Mouse (Mus musculus): ENCODE data around the gene Bid. TPM values are rescaled to one million over a fixed set of nuclear protein-coding genes. Genes with fewer than 3 reads are reported as not detected.
"Not testable (repeated sequence)": the region's sequence is repeated elsewhere in the genome, so short reads cannot be mapped to it uniquely, and the experiment has no call there.

The Bid gene
- total RNA-seq, 2 experiments from 2014 or later: 2.7 to 3.2 TPM

DNA sequence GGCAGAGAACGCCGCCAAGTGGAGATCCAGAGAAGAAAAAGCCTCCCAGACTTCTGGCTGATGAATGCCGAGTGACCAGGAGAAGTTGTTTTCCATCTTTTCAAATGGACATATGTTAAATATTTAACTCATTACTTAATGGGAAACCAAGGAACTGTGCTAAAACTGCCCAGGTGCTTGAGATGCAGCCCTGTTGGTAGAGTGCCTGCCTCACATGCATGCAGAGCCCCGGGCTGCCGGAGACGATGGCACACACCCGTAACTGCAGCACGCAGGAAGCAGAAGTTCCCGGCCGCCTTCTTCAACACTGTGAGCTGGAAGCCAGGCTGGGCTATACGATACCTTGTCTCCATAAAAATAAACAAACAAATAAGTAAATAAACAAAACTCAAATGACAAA is 12.7 kb downstream of the Bid start:
- no peak for DNase-seq

DNA sequence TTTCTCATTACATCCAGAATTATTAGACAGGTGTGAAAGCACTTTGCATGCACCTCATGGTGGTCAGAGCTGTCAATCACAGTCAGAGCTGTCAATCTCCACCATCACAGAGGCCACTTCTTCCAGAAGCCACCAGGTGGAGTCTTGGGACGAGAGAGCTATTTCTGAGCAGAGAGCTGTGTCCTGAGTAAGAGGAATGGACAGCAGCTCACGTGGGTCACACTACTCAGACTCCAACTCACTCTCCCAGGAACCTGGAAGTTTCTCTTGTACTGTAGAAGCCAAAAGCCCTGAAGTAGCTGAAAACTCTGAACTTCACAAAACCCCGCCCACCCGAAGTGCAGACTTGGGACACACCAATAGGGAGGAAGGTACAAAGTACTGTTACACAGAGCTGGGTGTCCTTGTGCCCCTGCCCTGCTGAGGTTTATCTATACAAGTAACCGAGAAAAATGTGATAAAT is 13.2 kb downstream of the Bid start:
- DNase-seq: no peak

- DNase-seq: no peak
Observed at GRCm38 (mm10) chr6:120901776-120902645, 14.6 kb downstream of the Bid start.

- peak; percentile 27 for DNase-seq
Observed at GRCm38 (mm10) chr6:120898188-120898833, 18.3 kb downstream of the Bid start.

DNA sequence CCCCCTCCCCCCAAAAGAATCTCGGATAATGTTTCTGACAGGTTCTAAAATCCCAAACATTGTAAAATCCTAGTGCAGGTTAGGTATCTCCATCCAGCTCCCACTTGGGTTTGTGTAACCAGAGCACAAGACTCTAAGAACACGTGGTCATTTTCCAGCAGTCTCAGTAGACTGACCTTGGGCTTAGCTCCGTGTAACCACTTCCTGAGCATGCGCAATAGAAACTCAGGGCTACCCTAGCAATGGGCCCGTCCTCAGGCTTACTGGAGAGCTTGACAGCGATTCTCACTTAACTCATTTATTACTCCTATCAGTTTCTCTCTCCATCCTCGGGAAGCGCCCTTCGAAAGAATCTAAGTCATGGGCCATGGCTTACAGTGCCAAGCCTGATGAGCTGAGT is 22.1 kb downstream of the Bid start:
- no peak for DNase-seq

GRCm38 (mm10) chr6:120894089-120894488 is 22.6 kb downstream of the Bid start:
- no peak for DNase-seq

DNA sequence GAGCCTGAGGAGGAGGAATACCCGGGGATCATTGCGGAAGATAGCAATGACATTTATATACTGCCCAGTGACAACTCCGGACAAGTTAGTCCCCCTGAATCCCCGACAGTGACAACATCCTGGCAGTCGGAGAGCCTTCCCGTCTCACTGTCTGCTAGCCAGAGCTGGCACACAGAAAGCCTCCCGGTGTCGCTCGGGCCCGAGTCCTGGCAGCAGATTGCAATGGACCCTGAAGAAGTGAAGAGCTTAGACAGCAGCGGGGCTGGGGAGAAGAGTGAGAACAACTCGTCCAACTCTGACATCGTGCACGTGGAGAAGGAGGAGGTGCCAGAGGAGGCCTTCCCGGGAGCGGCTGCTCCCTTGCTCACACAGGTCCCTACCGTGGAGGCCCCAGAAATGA is 30.0 kb downstream of the Bid start:
- DNase-seq: no peak

DNA sequence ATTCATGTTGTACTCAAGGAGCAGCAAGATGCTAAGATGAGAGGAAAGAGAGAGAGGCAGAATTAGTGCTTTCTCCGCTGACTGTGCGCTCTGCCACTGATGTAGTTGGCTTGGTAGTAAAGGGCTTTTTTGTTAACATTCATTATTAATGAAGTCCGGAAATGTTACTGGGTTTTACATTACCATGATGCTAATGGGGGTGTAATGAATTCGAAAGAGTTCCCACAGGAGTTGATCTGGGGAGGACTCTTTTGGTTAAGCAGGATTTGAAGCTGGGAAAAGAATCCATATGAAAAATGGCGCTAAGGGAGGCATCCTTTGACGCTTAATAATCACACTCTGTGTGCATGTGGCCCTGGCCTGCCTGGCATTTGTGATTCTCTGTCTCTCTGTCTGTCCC is 32.2 kb downstream of the Bid start:
- DNase-seq: no peak

DNA sequence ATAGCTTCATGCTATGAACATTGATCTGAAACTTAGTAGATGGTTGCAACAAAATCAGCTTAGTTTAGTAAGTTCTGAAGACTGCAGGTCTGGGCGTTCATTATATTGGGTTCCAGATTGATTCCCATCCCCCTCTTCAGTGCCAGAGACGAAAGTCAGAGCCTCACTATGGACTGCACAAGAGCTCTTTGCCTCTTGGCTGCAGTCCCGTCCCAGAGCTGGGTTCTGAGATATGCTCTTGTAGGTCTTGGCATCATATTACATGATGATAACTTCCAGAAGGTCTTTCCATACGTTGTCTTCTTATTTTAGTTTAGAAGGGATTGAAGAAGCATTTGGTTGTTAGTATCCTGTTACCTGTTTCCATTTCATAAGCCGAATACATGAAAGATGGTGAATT is 37.6 kb downstream of the Bid start:
- DNase-seq: no peak

DNA sequence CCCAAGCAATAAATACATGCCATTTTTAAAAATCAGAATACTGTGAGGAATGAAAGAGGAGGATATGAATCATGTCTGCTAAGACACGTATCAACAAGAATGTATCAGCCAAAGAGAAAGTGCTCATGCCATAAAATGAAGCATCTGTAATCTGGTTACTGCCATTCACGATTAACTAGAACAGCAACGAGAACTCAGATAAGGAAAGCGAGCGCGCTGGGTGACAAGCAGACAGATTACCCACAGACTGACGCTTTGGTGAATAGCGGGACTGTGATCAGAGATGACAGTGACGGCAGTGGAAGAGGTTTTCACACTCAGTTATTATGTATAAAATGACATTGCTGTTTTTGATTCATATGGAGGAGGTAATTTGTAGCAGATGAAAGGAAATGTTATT is 42.8 kb downstream of the Bid start:
- DNase-seq: no peak

DNA sequence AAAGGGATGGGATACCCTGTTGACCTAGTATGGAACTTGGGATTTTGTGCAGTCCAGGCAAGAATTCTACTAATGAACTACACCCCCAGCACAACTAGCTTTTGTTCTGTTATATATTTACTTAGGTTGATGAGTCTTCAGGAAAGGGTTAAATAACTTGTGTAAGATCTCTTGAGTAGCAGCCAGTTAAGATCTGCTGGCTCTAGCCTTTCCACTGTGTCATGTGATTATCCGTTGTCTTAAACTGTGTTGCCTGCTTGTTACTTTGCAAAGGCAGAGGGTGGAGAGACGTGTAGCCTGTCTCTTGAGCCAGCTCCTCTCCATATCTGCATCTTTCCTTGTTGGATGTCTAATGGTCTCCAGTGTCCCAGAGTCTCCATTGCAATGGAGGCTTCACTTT is 45.4 kb downstream of the Bid start:
- DNase-seq: no peak

- no peak for DNase-seq
Observed at GRCm38 (mm10) chr6:120868824-120869223, 47.8 kb downstream of the Bid start.

DNA sequence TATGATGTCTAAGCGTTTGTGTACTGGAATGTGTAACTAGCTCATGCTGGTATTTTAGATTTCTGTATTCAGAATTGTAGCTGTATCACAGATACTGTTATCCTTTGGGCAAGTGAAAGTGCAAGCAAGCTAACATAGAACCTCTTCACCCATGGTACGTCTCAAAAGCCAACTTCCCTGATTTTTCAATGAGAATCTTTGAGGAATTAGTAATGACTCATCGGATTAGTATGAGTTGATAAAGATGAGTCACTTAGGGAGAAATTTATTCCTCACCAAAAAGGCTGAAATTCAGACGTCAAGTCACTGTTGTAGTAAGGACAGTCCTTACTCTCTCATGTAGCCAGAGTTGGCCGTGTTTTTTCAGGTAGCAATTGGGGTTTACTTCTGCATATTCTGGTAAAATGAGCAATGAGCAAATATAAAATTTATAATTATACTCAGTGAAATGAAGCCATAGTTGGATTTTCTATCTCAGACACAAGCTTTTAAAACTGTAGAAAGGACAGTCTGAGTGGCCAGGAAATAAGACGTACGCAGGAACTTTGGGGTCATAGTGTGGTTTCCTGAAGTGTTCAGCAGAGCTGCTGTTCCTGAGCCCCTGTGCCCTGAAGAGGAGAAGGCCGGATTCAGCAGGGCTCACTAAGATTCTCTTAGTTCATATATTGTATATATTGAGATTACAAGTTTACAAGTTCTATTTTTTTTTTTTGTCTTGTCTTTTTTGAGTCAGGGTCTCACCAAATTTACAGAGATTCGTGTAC is 50.4 kb downstream of the Bid start:
- no peak for DNase-seq

DNA sequence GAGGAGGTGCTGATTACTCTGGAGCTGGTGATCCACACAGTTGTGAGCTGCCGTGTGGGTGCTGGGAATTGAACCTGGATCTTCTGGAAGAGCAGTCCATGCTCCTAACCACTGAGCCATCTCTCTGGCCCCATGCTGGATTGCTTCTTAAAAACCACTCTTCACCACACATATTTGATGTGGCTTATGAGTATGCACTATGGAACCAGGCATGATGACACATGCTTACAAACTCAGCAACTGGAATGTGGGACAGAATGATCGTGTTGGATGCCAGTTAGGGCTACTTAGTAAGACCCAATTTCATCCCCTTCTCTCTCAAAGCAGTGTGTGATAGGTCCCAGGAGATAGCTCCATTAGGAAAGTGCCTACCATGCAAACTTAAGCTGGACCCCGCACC is 56.6 kb downstream of the Bid start:
- DNase-seq: no peak

DNA sequence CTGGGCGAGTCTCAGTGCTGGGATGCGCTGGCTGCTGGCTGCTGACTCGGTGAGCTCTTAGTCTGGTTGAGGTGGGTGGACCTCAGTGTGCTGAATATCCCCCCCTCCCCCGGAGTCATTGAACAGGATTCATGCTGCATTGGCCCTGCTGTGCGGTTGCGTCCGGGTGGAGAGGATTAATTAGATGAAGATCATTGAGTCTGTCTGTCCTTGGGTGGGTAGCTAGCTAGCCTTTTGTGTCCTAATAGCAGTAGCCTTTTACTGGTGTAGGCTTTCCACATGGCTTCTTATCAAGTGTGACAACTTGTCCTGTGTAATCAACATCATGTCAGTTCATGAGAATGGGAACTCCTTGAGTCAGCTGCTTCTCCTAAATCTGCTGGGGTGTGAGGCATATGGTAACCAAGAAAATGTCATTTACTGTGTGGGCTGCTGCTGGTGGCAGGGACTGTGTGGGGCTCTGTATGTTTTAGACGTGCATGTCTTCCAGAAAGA is 58.4 kb downstream of the Bid start:
- DNase-seq: no peak

GRCm38 (mm10) chr6:120854413-120854812 is 62.2 kb downstream of the Bid start:
- DNase-seq: peak; percentile 15

DNA sequence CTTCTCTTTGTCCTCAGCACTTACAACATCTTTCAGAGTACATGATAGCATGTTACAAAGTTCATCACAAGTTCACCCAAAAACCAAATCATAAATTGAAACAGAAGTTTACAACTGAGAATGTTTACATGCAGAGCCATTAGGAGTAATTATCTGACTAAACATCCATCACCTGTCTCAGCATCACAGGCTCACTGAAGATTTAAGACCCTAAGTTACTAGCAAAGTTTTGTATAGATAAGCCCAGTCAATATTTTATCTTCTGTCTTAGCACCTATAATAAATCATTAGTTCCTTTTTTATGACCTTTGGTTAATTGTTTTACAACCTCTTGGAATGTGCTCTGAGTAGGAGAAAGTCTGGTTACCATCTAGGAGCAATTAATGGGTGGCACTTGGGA is 65.9 kb downstream of the Bid start:
- not testable (repeated sequence) for DNase-seq

Other genes with a start within 250 kb of the Bid start
- under 1 TPM; 0.23 to 0.33 TPM for gene Slc25a18, start 143.3 kb downstream of the Bid start, total RNA-seq (2021)
- 100 to 1,000 TPM; 133 to 145 TPM for gene Atp6v1e1, start 94.1 kb downstream of the Bid start, total RNA-seq (2021)
- gene Bcl2l13, start 80.6 kb downstream of the Bid start, total RNA-seq (2021): 10 to 100 TPM; 45.6 to 50.8 TPM
- 10 to 100 TPM; 65.2 to 82.4 TPM for gene Mical3, start 214.1 kb upstream of the Bid start, total RNA-seq (2021)

Data from gastrocnemius, postnatal 10 days (tissue).